Mouse (Mus musculus) CD8-positive naive resting alpha-beta T cell, adult 2 months (primary cell): Measurements from ENCODE around the gene Akap5.

Experiments
- DNase-seq, 2 experiments: peaks; one replicate each; pipeline ENCODE4 v3.0.0; 2022; ENCODE audit warnings: low read depth in 2 of 2, low spot score in 2 of 2

Gene Akap5

DNA sequence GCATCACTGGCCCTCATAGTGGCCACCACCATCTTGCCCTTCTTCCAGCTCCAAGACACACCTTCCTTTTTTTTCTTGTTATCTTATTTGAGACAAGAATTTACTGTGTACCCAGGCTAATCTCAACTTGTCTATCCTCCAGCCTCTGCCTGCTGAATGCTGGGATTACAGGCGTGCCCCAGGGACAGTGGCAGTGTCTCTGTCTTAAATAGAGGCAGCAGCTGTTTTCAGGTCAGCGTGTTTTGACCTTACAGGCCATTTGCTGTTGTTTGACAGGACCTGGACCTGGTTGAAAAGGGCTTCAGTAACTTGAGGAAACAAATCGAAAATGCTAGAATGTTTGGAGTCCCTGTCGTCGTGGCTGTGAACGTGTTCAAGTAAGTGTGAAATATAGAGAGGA is 14.1 kb upstream of the Akap5 start:
- DNase-seq, result no peak

DNA sequence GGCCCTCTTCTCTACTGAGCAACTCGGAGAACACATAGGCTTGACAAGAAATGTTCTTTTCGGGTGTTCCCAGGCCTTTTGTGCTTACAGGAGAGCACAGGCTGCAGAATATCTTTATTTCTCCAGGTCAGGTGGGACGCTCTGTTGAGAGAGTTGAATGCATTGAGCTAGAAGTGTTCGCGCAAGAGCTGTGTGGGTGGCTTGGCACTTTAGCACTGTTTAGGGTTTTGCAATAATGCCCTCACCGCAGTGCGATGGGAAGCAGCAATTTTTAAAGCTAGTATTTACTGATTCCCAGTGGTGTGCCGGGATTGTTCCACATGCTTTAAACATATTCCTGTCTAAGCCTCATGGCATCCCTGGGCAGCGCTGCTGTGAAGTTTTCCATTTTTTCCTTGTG is 13.5 kb upstream of the Akap5 start:
- no peak for DNase-seq

DNA sequence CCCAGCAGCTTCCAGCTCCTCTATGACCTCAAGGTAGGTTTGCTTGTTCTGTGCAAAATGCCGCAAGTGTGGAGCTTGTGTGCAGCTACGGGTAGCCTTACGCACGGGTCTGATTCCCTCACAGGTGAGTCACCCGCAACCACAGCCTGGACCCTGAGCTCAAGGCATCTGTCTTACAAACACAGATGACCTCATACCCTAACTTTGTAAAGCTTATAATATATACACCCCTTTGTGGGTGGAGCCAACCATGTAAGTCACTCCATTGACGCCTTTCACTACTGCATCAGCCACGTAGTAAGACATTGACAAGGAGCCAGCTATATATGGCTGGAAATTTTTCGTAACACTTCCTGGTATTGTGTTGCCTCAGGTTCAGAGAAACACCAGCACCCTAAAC is 12.7 kb upstream of the Akap5 start:
- DNase-seq, result no peak

DNA sequence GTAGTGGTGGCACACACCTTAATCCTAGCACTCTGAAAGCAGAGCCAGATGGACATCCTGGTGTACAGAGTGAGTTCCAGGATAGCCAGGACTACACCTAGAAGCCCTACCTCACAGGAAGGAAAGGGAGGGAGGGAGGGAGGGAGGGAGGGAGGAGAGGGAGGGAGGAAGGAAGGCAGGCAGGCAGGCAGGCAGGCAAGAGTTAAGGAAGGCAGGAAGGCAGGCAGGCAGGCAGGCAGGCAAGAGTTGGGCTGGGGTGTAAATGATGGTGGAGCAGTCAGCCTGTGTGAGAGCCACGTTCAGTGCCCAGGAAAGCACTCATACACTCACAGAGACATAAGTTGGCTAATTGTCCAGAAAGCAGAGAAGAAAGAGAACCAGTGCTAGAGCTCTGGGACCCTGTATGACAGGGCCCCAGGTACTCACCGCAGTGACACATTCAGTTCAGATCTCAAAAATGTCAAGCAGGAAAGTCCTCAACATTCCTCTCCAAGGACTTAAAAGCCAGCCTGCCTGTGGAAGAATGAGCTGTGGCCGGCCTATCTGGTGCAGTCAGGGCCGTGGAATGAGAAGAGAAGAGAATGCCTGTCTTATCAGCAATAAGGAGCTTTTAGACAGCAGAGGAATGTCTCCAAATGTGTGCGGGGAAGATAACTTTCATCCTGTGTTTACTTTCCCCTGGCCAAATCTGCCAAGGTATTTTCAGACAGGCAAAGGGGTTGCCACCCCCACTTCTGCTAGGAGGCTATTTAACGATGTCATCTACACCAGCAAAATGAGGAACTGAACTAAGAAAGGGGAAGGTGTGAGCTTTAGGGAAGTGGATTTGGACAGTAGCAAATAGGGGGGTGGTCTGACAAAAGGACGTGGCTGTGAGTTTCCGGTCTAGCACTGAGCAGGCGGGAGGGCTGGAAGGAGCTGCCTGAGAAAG is 6.1 kb upstream of the Akap5 start:
- DNase-seq, result no peak

DNA sequence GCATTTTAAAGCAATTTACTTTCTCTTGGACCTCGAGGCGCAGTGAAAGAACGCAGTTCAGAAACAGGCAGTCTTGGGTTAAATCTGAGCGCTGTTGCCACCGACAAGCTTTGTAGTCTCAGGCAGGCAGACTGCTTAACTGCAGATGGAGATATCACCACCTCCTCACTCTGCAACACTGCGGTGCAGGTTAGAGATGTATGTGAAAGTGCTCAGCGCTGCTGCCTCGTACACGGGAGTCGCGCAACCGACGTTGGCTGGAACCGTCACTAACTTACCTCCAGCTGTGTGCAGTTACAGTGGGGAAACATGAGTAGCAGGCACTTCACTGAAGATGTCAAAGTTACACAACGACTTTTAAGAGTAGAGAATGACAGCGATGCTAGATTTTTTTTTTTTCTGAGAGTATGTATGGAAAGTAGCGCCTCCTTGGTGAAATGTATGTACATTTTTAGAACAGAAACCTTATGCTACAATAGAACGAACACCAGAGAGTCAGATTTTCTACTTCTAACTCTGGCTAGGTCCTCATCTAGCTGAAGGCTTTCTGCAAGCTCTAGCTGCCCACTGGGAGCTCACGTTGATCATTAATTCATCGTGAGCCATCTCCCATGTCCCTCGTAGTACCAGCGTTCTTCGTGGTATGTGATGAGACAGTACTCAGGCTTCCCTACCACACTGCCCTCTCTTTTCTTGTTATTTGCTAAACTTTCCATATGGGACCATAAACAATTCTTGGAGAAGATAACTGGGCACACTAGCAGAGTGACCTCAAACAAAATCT is 1.9 kb downstream of the Akap5 start:
- DNase-seq, result no peak

DNA sequence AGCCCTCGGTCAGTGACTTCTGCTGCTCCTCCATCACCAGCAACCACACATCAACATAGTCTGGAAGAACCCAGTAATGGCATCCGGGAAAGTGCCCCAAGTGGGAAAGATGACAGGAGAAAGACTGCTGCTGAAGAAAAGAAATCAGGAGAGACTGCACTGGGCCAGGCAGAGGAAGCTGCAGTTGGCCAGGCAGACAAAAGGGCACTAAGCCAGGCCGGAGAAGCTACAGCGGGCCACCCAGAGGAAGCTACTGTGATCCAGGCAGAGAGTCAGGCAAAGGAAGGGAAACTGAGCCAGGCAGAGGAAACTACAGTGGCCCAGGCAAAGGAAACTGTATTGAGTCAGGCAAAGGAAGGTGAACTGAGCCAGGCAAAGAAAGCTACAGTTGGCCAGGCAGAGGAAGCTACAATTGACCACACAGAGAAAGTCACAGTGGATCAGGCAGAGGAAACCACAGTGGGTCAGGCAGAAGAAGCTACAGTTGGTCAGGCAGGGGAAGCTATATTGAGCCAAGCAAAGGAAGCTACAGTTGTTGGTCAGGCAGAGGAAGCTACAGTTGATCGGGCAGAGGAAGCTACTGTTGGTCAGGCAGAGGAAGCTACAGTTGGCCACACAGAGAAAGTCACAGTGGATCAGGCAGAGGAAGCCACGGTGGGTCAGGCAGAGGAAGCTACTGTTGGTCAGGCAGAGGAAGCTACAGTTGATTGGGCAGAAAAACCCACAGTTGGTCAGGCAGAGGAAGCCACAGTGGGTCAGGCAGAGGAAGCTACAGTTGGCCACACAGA is 4.1 kb downstream of the Akap5 start:
- DNase-seq, result no peak

DNA sequence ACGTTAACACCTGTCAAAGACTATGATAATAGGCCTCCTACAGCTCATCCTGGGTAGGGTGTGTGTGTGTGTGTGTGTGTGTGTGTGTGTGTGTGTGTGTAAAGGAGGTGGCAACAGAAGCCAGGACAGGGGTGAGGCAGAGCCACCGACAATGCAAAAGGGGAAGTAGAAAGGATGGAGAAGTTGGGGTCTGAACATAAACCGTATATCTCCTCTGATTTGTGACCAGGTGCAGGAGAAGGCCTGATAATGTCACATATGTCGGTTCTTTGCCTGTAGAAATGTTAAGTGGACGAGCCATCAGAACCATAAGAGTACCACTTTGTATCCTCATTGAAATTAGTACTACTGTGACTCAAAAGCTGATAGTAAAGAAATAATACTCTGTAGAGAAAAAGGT is 9.0 kb downstream of the Akap5 start:
- DNase-seq, result no peak

DNA sequence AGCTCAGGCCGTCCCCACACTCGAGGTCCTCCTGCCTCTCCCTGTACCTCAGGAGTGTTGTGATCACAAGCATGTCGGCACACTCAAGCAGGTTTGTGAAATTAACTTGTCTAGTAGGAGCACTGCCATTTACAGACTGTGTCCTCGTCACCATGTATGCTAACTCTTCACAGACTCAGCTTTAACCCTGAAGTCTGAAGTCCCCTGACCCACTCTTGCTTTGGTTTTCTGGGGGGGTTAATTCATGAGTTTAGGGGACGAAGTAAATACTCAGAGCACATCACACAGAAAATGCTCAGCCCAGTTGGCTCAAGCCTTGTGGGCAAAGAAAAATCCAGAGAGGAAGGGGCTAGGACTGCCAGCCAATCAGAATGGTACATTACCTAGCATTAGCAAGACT is 10.9 kb downstream of the Akap5 start:
- DNase-seq, result no peak

DNA sequence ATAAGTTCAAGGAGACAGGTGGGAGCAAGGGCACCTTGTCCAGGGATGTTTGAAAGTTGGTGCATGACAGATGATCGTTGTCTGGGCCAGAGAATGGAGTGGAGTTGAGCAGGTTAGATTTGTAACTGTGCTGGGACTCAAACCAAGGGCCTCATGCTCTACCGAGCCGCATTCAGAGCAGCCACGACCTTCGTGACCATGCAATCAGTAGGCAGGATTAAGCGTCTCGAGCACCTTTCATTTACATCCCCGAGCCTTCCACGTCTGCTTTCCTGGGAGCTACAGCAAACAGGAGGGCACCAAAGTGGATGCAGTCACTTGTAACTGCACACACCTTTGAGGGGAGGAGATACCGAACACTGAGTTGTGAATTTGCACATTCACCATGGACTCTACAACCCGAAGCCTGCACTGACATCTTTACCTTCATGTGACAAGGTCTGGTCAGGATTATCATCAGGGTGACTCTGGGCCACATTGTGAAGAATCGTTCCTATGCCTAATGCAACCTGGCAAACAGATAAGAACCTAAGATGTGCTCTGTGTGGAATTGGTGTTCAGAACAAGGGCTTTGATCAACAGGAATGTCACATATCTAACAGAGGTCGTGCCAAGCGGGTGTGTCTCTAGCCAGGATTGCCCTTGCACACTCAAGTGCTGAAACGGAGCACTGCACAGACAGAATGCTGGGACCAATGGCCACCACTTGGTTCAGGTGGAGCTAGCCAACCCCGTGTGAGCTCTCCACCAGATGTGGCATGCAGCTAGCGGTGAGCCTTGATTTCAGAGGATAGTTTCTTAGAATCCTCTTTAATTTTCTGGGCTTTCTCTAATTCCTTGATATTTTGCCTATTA is 11.6 kb downstream of the Akap5 start:
- DNase-seq, result no peak

DNA sequence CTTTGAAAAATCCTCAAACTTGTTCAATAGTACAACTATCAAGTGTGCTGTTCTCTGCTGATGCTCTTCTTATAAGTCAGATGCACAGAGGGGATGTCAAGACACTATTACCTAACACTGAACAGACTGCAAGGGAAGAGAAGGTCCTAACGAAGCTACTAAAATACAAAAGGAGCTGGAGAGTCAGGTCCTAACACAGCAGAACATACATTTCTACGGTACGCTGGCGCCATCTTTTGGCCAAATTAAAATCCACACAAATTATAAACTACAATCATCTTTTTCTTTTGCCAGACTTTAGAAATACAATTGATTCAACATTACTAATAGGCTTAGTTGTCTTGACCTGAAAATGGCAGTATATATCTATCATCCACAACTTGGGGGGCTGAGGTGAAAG is 16.4 kb downstream of the Akap5 start:
- DNase-seq, result peak; percentile 47 to 62

DNA sequence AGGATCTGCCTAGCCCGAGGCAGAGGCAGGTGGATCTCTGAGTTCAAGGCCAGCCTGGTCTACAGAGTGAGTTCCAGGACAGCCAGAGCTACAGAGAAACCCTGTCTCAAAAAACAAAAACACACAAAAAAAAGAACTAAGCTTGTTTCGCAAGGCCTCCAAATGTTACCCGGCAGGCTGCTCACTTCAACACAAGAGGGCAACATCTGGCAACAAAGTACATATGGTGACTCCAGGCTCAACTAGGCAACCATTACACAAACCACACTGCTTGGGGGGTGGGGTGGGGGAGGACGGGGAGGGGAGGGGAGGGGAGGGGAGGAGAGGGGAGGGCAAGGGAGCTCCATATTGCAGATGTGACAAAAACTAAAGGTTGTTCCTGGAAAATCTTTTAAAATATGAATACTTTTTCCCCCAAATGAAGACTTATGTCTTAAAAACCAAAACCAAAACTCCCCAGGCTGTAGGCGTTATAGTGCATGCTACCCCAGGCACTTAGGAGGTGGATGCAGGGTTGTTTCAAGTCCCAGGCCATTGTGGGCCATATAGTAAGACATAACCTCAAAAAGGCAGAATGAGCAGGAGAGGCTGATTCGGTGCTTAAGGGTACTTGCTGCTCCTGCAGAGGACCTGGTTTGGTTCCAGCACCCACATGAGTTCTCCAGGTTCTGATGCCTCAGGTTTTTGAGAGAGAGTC is 21.2 kb downstream of the Akap5 start:
- peak in 1 of 2 experiments; percentile 47 for DNase-seq

DNA sequence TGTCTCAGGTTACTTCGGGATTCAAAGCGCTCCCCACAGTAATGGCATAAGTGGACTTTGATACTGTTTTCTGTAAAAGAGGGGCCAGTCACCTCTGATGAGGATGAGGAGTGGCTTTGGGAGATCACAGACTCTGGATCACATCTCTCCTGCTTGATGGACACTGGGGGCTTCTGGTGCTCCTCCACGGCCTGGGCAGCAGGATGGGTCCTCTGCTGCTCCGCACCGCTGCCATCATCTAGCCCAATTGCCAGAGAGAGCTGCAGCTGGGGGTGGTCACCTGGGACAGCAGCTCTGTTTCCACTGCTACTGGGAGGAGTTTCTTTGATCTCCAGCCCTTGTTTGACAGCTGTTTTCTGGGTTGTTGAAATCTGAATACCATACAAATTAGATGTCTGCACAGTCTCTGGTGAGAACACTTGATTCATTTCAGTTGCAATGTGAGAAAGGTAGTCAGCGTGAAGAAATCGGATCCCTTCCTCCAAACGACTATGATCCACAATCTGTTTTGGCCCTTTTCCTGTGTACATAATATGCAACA is 25.1 kb downstream of the Akap5 start:
- no peak for DNase-seq

DNA sequence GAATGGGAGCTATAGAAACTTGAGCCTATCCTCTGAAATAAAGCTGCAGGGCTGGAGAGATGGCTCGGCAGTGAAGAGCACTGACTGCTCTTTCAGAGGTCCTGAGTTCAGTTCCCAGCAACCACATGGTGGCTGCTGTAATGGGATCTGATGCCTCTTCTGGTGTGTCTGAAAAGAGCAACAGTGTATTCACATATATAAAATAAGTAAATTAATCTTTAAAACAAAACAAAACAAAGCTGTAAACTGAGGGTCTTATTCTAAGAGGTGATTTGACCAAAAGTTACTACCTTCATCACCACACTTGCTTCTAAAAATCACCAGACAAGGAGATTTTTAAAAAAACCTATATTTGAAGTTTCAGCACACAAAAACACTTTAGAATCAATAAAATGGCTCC is 36.2 kb downstream of the Akap5 start:
- DNase-seq, result no peak

DNA sequence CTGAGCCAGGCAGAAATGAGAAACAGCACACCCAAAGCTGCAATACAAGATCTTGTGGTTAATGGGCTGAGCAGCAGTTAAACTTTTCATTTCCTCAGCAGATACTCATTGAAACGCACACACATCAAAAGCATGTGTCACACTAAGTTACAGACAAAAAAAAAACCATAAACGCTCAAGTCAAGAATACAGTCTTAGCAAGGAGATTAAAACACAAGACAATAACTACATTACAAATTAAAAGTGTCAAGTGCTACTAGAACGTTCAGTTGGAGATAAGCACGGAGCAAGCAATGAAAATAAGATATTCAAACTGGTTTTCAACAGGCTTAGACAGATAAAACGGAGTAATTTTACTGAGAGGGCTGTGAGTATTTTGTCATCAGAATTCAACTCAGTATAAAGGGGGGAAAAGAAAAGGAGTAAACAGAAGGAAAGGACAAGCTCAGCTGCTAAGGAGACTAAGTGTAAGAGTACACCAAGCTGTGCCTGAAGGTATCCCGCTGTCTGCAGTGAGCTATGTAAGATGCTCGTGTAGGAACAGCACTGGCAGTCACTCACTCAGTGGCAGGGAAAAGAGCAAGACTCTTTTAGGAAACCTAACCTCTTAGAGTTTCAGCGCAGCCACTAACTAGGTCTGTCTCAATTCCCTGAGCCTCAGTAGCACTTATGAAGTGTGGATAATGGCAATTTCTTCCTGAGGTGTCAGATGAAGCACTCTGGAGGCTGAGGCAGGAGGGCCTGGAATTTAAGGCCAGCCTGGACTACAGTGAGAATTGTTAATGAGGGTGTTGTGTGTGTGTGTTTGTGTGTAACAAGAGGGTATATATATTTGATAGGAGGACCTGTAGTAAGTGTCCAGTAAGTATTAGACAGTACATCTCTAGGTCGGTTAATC is 37.0 kb downstream of the Akap5 start:
- DNase-seq, result no peak

DNA sequence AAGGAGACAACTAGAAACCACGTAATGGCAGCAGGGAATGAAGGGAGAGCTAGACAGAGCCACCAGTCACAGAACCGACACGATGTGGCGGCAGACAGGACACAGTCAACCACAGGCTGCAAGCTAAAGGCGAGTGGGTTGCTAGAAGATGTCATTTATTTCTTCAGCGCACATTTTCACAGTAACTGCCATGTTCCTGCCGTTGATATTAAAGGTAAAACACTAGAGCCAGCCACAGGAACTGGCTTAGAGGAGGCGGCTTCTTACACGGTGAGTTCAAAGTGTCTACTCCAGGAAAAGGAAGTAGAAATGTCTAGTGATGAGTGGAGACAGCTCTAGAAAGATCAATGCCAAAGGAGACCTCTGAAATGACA is 37.6 kb downstream of the Akap5 start:
- peak in 1 of 2 experiments; percentile 54 for DNase-seq

DNA sequence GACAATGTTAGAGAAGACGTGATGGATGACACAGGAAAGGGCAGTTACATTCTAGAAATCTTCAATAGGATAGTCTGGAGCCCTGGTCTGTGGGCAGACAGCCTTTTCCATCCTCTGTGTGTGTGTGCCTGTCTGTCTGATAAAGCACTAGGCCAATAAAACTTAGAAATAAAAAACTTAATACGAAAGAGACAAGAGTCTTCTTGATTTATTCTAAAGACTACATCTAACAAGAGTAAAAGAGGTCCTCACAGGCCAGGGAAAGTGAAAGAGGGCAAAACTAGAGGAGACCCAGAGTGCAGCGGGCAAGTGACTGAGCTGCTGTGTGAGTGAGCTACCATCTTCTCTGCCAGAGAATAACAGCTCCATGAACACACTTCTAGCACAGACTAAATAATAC is 41.6 kb downstream of the Akap5 start:
- DNase-seq, result no peak

DNA sequence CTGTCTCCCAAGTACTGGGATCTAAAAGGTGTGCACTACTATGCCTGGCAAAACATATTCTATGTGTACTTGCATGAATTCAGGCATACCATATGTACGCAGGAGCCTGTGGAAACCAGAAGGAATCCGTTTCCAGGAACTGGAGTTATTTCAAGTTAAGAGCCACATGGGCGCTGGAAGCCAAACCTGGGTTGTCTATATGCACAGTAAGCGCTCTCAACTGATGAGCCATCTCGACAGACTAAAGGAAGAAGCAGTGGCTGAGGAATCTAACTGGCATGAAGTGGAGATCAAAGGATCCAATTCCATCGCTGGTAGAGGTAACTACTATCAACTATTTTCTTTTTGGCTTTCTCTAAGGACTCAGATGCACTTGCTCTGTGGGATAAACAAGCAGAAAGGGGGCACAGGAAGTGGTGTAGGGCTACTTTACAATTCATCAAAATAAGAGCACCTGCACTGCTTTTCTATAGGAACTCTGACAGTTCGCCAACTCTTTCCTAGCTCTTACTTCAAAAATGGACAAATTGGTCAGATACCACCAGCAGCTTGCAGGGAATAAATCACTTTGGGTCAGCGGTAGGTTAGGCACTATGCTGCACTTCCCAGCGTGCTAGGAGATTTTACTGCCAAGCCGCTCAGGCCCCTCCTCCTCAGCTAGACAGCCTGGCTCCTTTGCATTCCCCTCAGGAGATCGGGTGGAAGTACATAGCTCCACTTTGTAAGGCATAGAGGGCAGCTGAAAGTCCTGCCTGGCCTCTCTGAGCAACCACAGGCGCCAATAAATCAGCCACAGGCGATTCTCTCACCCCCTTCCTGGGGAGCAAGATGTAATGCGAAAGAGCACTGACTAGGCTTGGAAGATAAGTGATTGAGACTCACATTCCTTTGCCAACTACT is 42.7 kb downstream of the Akap5 start:
- DNase-seq, result peak in 1 of 2 experiments; percentile 43
